Mouse (Mus musculus) thymus, postnatal 36 days (tissue): Measurements from ENCODE around the gene Doxl2.
"Not testable (repeated sequence)": the region's sequence is repeated elsewhere in the genome, so short reads cannot be mapped to it uniquely, and the experiment has no call there.

ENCODE experiments used
- DNase-seq, 2 experiments: peaks; one replicate each; pipeline ENCODE4 v3.0.0; 2022; ENCODE audit warnings: mixed read lengths in 2 of 2

Doxl2 gene

DNA sequence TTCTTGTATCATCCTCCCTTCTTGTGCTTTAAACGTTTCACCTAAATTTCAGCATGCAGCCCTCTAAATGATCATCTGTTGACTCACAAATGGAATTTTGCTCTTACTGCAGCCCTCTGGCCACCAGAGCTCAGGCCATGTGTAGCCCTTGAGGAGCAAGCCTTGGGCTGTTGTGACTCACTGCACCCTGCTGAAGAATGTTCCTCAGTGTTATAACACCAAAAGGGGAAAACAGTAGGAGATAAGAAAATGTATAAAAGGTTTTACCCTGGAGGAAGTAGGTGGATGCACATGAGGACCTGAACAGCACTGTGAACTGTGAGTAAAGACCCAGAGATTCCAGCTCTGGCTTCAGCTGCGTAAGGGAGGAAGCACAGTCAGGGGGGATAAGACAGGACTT lies at the start of gene Doxl2:
TSS of gene Doxl2 (plus strand) at position 301 of the 400 bp plus-strand sequence.
- no peak for DNase-seq

DNA sequence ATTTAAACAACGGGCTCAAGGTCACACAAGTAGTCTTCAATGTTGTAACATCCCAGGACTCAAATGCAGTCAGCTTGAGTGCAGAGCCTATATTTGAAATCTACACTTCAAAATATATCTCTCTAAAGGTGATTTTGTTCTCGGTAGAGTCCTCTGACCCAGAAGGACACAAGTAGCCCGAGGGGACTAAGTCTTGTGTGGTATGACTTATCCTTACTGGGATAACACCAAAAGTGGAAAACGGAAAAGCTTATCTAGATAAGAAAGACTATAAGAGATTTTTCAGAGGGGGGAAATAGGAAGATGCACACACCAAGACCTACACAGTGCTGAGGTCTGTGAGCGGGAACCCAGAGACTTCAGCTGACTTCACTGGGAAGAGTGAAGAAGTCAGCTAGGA lies 45.2 kb upstream of the Doxl2 start, which contains the start of gene 1600015I10Rik:
TSS of gene 1600015I10Rik (plus strand) at position 301 of the 400 bp plus-strand sequence.
- no peak for DNase-seq

DNA sequence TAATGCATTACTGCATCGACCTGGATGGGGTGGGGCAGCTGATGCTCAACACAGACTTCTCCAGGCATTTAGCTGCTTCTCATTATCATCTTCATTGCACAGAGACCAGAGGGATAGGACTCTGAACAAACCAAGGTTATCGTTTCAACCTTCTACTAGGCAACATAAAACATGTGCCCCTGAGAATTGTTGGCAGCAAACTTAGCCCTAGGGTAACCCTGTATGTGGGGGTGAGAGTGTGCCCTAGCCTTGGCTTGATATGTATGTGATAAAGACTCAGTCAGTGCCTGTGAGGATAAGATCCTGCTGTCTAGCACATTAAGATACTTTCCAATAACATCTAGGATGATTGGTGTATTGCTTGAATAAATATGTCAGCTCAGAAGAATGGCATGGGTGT lies 25.2 kb upstream of the Doxl2 start:
- DNase-seq: no peak

DNA sequence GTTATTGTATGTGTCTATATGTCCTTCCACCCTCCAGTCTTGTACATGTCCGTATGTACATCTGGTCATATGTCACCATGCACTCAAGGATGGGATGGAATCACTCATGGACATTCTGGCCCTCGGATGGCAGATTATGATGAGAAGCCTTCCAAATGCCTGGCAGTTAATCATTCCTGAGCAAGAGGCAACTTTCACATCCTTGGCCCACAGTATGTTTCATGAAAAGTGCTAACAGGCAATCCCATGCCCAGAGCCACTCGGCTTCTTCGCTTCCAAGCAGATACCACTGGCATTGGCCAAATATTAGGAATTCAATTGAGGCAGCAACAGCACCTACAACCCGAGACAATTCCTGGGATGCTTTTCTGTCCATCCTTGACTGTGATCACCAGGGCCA lies 24.1 kb upstream of the Doxl2 start:
- no peak for DNase-seq

DNA sequence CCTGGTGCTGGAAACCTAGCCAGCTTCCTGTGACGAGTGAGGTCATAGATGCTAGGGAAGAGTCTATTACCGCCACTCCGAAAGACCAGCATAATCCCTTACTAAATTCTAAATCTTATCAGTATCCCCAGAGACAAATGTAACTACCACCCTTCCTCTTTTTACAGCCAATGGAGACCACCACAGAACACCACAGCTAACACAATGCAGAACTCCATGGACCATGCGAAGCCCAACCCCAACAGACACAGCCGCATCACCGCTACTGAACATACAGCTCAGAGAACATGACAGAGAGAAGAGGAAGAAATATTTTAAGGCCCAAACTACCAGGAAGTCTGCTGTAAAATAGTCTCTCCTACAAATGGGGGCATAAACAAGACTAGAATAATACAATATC lies 23.1 kb upstream of the Doxl2 start:
- no peak for DNase-seq

DNA sequence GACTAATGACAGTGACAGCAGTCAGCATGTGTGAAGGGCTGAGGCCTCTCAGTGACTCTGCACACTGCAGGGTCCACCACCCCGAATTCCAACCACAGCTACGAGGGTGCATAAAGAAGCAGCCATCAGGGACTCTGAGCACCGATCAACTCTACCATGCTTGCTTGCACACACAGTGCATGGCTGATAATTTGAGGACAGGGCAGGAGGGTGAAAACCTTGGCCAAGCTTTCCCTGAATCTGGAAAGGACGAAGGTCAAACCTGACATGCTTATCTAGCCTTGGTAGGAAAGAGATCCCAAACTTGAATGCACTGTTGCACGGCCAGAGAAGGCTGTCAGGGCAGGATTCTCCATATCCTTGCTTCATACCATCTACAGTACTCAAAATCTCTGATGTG lies 21.5 kb upstream of the Doxl2 start:
- no peak for DNase-seq

DNA sequence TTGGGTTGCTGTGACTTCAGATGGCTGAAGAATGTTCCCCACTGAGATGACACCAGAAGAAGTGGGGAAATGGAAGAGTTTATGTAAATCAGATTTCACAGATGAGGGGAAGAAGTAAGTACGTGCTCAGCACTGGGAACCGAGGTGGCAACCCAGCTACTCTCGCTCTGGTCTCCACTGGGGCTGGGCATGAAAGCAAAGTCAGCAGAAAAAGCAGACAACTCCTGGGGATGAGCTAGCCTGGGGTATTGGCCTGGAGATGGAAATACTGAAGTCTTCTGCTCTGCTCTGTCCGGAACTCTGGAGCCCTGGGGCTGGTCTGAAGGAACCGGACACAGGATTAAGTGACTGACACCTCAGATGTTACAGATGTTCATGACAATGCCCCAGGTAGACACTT lies 20.6 kb upstream of the Doxl2 start:
- no peak for DNase-seq

DNA sequence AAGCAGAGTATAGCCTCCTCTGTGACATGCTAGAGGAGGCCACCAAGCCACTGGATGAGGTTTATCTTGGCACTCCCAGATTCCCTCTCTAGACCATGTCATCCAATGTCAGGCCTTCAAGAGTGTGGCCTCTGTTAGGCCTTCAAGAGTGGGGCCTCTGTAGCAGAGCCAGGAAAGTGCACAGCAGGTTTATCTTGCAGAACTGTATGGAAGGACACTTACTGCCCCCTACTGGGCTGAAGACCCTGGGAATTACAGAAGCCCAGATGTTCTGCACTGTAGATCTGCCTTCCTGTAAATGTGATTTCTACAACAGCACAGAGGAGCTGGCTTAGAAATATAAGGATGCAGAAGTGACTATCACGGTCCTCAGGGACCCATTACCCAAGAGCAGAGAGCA lies 19.8 kb upstream of the Doxl2 start:
- DNase-seq: peak; percentile 9 to 10

DNA sequence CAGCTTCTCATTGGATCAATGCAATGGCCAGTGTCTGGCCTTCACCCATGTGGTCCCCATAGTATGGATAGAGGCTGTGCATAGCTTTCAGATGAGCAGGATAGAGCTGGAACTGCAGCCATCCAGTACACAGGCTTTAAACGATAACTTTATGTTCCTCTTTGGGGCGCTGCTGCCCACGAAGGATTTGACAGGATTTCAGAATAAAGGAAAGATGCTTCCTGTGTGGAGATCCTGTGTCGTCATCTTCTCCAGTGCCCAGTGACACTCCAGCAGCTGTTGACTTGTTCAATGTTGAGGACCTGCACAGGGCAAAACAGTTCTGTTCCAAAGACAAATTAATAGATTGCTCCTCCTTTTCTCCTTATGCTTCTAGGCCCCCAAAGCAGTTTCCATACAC lies 18.0 kb upstream of the Doxl2 start:
- DNase-seq: no peak

DNA sequence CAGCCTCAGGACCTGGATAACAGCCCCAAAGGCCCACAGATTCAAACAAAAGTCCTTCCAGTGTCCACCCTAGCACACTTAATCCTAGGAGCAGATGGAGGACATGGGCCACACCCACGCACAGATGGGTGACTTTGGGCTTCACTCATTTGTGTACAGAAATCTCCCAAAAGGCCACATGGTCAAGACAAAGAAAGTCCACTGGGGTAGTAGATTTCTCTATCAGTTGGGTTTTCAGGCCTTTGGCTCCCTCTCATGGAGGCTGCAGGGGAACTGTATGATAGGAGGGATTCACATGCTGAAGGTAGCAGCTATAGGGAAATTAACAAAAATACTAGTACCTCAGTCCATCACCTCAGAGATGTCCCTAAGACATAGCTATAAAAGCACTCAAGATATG lies 16.7 kb upstream of the Doxl2 start:
- DNase-seq: no peak

DNA sequence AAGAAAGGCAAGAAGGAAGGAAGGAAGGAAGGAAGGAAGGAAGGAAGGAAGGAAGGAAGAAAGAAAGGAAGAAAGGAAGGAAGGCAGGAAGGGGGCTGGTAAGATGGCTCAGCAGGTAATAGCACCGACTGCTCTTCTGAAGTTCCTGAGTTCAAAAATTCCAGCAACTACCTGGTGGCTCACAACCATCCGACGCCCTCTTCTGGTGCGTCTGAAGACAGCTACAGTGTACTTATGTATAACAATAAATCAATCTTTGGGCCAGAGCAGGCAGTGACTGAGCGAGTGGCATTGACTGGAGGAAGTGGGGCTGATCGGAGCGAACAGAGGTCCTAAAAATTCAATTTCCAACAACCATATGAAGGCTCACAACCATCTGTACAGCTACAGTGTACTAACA lies 15.6 kb upstream of the Doxl2 start:
- DNase-seq: not testable (repeated sequence)

DNA sequence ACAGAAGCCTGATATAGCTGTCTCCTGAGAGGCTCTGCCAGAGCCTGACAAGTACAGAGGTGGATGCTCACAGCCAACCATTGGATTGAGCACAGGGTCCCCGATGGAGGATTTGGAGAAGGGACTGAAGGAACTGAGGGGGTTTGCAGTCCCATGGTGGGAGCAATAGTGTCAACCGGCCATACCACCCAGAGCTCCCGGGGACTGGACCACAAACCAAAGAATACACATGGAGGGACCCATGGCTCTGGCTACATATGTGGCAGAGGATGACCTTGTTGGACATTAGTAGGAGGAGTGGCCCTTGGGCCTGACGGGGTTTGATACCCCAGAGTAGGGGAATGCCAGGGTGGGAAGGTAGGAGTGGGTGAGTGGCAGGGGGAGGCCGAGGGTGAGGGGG lies 8.1 kb upstream of the Doxl2 start:
- not testable (repeated sequence) for DNase-seq

DNA sequence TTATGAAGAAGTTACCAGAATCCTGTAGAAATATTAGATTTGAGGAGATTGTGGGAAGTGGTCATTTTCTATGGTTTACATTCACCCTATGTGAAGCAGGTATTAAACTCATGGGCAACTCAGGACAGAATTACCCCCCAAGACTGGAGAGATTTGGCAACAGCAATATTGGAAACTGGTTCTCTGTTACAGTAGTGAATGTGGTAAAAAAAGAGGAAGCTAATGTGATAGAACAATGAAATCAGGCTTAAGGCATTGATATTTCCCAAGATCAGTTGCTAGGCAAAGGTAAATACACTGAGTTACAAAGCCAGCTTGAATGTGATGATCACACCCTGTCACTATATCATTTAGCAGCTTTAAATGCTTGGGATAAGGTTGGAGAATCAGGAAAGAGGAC lies 6.9 kb upstream of the Doxl2 start:
- DNase-seq: no peak

DNA sequence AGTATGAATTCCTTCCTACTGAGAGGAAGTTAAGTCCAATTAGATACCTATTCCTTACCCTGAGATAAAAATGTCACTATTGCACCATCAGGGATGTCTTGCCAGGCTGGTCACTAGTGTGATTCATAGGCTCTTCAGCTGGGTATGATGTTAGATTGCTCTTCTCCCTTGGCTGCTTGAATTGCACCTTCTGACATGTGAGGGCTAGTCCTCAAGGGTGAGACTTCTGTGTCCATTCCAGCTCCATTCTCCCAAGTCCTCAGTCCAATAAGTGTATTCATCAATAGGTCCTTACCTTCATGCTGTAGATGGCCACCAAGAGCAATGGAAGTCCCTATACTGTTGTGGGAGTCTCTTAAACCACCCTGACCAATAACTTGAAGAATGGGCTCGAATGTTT lies 4.9 kb downstream of the Doxl2 start:
- no peak for DNase-seq

DNA sequence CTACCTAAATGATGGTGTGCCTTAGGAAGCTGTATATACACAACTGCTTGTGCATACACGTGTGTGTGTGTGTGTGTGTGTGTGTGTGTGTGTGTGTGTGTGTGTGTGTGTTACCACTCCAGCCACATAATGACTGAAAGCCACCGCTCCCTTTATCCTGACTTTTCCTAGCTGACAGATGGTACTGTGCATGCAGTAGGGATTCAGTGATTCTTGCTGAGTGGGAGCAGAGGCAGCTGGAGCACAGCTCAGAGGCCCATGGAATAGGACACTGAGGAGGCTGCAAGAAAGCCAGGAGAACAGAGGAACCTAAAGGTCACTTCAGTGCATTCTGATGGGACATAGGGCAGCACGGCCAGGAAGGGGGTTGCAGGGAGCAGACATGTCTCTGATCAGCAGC lies 7.5 kb downstream of the Doxl2 start:
- no peak for DNase-seq

DNA sequence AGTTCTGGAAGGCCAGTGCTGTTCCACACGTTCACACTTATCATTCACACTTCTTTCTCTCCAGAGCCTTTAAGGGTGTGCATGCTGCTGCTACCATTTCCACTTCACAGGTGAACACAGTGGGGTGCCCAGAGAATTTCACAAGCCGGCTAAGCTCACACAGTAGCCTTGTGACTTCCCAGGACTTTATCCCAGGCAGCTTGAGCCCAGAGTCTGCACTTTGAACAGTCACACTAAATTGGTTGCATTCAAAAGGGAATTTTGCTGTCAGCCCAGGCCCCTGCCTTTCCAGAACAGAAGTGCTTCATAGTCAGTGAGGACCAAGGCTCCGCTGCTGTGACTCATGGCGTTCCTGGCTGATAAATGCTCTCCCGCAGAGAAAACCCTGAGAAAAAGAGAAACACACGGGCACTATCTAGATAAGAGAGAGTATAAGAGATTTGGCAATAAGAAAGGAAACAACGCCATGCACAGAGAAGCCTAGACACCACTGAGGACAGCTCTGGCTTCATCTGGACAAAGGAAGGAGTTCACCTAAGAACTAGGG lies 11.8 kb downstream of the Doxl2 start, which contains the start of gene Svs1:
TSS of gene Svs1 (plus strand) at position 418 of the 547 bp plus-strand sequence.
- no peak for DNase-seq

DNA sequence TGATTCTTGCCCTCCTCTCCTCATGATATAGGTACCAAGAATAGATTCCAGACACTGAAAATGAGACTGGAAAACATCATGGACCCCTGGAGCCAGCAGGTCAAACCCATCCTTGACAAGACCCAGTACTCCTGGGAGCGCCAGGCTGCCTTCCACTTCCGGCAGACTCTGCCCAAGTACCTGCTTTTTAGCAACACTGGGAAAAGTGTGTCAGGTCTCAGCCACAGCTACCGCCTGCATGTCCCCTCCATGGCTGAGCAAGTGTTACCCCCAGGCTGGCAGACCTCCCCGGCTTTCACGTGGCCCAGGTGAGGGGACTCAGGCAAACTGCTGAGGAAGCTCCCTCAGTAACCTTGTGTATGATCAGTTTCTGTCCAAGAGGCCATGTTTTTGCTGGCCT lies 15.2 kb downstream of the Doxl2 start:
- DNase-seq: no peak

DNA sequence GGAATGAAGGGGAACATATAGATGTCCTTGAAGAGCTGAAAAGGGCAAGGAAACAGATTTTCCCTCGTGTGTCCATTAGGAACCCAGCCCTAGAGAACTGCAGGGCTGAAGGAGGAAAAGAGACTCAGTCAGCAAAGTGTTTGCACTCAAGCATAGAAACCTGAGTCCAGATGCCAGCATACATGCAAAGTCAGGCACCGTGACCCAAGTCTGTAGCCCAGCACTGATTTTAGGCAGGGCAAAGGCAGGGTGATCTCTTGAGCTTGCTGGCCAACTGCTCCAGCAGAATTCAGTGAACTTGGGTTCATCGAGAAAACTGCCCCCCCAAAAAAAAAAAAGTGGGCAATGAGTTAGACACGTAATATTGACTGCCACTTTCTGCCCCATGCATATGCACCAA lies 17.2 kb downstream of the Doxl2 start:
- DNase-seq: no peak

DNA sequence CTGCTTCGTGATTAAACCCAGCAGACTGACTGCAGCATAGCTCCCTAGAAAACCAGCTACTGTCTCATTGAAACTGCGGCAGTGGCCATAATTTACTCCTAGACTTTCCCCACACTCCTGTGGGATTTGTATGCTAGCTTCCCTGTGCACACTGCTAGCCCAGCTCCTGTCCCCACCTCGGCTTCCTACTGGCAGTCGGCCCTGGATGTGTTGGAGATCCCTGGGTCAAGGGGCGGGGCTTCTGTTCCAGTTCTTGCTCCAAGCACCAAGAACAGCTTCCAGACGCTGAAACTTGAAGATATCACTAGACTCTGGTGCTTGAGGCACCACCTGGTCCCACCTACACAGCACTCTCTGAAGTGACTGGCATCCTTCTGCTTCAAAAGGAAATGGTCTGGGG lies 23.4 kb downstream of the Doxl2 start:
- DNase-seq: no peak

DNA sequence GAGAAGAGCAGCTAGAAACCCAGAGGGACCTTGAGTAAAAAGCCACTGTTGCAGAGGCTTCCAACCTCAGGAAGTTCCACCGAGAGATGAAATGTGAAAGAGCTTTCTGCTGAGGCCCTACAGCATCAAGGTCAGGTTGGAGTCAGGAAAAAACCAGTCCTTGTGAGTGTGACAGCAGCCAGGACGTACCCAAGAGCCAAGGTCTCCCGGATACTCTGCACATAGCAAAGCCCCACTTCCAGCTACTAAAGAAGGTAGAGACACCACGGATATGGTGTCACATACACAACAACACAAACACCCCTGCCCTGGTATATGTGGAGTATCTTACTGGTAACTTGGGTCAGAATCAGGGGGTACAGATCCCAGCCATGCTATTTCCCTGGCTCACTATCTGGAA lies 24.0 kb downstream of the Doxl2 start:
- DNase-seq: no peak

DNA sequence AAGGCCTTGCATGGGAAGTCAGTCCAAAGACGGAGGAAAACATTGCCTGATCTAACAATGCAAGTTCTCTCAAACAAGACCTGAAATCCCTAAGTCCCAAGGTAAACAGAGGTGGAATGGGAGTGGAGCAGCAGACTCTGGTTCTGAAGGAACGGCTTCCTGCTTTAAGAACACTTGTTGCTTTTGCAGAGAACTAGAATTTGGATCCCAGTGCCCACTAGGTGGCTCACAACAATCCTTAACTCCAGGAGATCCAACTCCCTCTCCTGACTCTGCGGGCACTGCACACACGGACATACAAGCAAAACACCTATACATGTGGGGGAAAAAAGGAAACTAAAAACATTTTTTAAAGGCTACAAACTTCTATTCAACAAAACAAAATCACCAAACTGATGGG lies 28.6 kb downstream of the Doxl2 start:
- no peak for DNase-seq

DNA sequence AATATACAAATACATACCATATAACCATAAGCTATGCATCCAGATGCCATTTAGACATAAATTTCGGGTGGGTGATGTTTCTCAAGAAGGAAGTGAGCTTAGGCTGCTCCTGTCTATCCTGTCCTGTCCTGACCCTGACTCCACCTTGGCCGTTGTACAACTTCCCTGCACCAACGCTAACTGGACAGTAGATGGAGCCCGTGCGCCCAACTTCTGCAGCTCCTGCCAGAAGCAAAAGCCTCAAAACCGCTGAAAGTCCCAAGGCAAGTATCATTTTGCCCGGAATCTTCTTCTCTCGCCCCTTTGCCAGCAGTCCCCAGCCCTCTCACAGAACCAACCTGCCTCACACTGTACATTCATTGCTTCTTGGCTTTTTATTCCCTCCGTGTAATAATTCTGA lies 33.2 kb downstream of the Doxl2 start:
- DNase-seq: peak; percentile 57 to 61

DNA sequence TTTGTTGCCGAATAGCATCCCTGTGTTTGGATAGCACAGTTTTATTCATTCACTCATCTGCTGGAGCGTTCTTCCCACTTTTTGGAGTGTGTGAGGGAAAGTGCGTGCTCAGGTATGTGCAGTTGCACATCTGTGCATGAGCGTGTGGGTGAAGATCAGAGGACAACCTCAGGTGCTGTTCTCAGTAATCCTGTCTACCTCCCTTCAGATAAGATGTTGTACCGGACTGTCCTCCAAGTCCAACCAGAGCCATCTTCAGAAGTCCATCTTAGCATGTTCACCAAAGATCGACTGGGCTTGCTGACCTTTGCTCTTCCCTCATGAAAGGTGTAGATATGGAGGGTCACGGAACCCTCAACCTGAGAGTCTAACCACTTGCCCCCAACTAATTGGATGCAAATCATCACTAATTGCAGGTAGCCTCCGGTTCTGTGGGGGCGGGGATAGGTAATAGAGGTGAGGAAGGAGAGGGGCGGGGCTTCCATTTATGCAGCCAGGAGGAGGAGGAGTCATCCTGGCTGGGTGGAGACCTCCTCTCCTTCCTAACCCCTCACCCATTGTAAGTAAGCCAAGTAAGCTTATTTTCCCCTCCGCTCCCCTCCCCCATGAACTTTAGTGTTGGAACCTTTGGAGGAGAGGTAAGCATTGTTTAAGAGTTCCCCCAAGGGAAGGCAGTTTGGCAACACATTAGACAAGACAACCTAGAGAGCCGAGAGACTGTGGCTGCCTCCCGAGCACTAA lies 33.8 kb downstream of the Doxl2 start:
- peak in 1 of 2 experiments; percentile 9 for DNase-seq

DNA sequence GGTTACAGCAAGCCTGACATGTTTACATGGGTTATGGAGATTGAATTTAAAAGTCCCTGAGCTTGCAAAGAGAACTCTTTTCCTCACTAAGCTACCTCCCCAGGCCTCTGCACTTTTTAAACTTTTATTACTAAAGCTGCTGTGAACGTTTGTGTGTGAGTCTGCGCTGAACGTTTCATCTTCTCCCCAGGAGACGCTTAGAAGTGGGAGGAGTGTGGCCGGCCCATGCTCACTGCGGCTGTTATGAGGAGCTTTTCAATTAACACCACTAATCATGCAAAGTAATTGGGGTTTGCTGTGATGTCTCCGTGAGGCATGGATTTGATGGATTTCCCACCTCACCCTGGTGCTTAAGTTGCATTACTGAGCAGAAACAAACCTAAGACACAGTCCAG lies 34.4 kb downstream of the Doxl2 start:
- DNase-seq: no peak

DNA sequence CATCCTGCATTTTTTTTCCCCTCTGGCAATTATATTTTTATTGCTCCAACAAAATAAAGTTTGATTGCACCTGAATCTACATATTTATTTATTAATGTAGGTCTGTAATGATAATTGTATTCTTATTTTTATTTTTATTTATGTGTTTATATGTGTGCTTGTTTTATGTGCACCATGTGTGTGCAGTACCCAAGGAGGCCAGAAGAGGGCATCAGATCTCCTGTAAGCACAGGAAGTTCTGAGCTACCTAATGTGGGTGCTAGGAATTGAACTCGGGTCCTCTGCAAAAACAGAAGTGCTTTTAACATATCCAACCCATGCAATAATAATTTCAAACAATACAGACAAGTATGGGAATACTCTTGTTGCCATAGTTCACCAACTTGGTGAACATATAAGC lies 34.9 kb downstream of the Doxl2 start:
- DNase-seq: no peak
